Mouse (Mus musculus) kidney, adult 2 months (tissue): ENCODE measurements at regions not wholly inside any gene's neighbourhood (a gene's known extent, or its start where the extent isn't known, plus 50 kb on each side); places are given as distances from the start of the nearest gene placed in this dataset.

Source experiments
- CTCF ChIP-seq: fragments of 200-500 bp; conservative IDR thresholded peaks from 2 replicates; pipeline ENCODE4 v1.5.1; 2011; ENCODE audit warnings: low read depth, mild to moderate bottlenecking, control low read depth, low read length, moderate library complexity, mixed read lengths; ENCODE audit not compliant: insufficient read depth, insufficient read length
- POLR2A ChIP-seq: fragments of 200-500 bp; IDR thresholded peaks from one replicate; pipeline ENCODE4 v1.6.1; 2011; ENCODE audit warnings: low read depth, low read length, control low read depth

GRCm38 (mm10) chr2:148171113-148171512 is 124.3 kb upstream of the Foxa2 start:
- TF ChIP-seq CTCF (no peak), POLR2A (no peak)
